Mouse (Mus musculus) kidney, embryonic 14.5 days (tissue): Measurements from ENCODE around the gene Tmem164. TPM values are rescaled to one million over a fixed set of nuclear protein-coding genes. Genes with fewer than 3 reads are reported as not detected.
A peak's percentile ranks its signal among the peaks of the same experiment; 100 is the strongest.

Source experiments
- ATAC-seq: fragments of 200-750 bp; cut with Nextera tagmentation; 2 replicates; pipeline ENCODE4 v1.8.0; 2017; ENCODE audit warnings: moderate number of reproducible peaks, mild to moderate bottlenecking, moderate TSS enrichment, moderate library complexity; ENCODE audit not compliant: low FRiP score, low TSS enrichment
- H3K27ac ChIP-seq: fragments of 300-500 bp; sonication (generic); 2 replicates; pipeline ENCODE4 v1.5.1; 2014; ENCODE audit warnings: low read depth, mild to moderate bottlenecking, low read length, moderate library complexity, mixed read lengths
- H3K27me3 ChIP-seq: fragments of 300-500 bp; sonication (generic); 2 replicates; pipeline ENCODE4 v1.6.1; 2014; ENCODE audit warnings: mild to moderate bottlenecking, low read length; ENCODE audit not compliant: control insufficient read depth, insufficient read depth
- H3K36me3 ChIP-seq: fragments of 300-500 bp; sonication (generic); 2 replicates; pipeline ENCODE4 v1.6.1; 2014; ENCODE audit warnings: low read length, mixed read lengths; ENCODE audit not compliant: control insufficient read depth, insufficient read depth
- H3K4me1 ChIP-seq: fragments of 300-500 bp; sonication (generic); 2 replicates; pipeline ENCODE4 v1.6.1; 2014; ENCODE audit warnings: low read length, mixed read lengths; ENCODE audit not compliant: control insufficient read depth, insufficient read depth
- H3K4me2 ChIP-seq: fragments of 300-500 bp; sonication (generic); replicated peaks from 2 replicates; pipeline ENCODE4 v1.6.1; 2014; ENCODE audit warnings: low read depth, mild to moderate bottlenecking, low read length
- H3K4me3 ChIP-seq: fragments of 300-500 bp; sonication (generic); 2 replicates; pipeline ENCODE4 v1.5.1; 2014; ENCODE audit warnings: mild to moderate bottlenecking, low read length
- H3K9ac ChIP-seq: fragments of 300-500 bp; sonication (generic); 2 replicates; pipeline ENCODE4 v1.6.1; 2014; ENCODE audit warnings: low read depth, mild to moderate bottlenecking, low read length, moderate library complexity
- H3K9me3 ChIP-seq: fragments of 300-500 bp; sonication (generic); 2 replicates; pipeline ENCODE4 v1.6.1; 2016; ENCODE audit warnings: low read length; ENCODE audit not compliant: control insufficient read depth
- WGBS: fragments of 180-500 bp; shearing (Covaris S2); extraction: QIAGEN DNeasy Blood & Tissue Kit; methylation state at CpG from one replicate; pipeline ENCODE4 v1.1.7; 2014; 5-methylcytosine and 5-hydroxymethylcytosine counted together
- polyA plus RNA-seq: library from polyadenylated mRNA; unstranded; fragments of >200 nt; fragmentation: Nextera tagmentation; extraction: Ambion mirVana; gene quantifications from 2 replicates; pipeline ENCODE4 v1.2.1, GENCODE M21; 2014

Tmem164 gene
- polyA plus RNA-seq, 1 experiment from 2014 or later: 34.5 TPM

DNA sequence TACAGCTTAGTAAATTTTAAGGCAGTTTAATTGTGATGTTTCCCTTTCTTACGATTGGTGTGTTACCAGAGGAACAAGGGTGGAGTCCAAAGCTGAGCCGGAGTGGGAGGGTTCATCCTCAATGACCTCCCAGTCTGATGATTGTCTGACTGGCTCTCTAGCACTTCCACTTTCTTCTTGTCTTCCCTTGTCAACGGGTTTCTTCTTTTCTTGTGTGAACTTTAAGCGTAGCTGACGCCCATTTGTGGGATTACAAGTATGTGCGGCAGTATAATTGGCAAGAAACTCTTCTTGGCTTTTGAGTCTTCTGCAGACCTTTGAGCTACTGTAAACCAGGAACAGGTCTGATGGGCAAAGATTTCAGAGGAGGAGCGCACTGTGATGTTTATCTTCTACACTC lies 17.0 kb downstream of the Tmem164 start:
- Histone ChIP-seq H3K4me3 (no peak overlapping the region), H3K9me3 (no peaks in the 10 kb centered on the region), H3K4me2 (no peak overlapping the region), H3K27me3 (no peaks in the 10 kb centered on the region), H3K4me1 (no peaks in the 10 kb centered on the region), H3K9ac (no peak overlapping the region), H3K36me3 (no peaks in the 10 kb centered on the region; the same call in 1 of the 2 replicates), H3K27ac (no peak overlapping the region)
- WGBS: 72% methylated on average over 7 of the region's 7 CpGs
- peak; percentile 50; the same call in 1 of the 2 replicates for ATAC-seq

DNA sequence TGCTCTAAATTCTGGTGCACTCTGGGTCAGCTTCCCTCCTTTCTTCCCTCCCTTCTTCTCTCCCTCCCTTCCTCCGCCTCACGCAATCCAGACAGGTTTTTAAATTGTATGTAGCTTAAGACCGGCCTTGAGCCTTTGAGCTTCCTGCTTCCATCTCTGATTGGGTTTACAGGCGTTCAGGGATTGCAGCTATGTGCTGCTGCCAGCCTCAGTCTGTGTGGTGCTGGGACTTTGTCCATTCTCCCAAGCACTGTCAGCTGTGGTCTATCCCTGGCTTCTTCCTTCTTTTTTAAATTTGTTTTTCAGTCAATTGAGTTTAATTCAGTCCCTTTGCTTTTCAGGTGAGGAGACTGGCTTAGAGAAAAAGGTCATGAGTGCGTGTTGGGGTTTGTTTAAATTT lies 20.9 kb downstream of the Tmem164 start:
- Histone ChIP-seq H3K4me2 (no peak overlapping the region), H3K9me3 (no peaks in the 10 kb centered on the region), H3K4me3 (no peak overlapping the region), H3K9ac (no peak overlapping the region), H3K36me3 (no peaks in the 10 kb centered on the region; the same call in 1 of the 2 replicates), H3K27ac (no peak overlapping the region), H3K27me3 (no peaks in the 10 kb centered on the region), H3K4me1 (0 out of 2 replicates have a peak, but pooled peaks cover 2% of the 10 kb centered on the region)
- ATAC-seq: no peak
- WGBS: 68% methylated on average over 5 of the region's 5 CpGs

- H3K4me2 ChIP-seq: no peak overlapping the region
- no peaks in the 10 kb centered on the region; the same call in 1 of the 2 replicates for H3K36me3 ChIP-seq
- 64% methylated on average over 3 of the region's 3 CpGs for WGBS
- no peaks in the 10 kb centered on the region for H3K9me3 ChIP-seq
- ATAC-seq: no peak
- H3K4me3 ChIP-seq: no peak overlapping the region
- no peak overlapping the region for H3K27ac ChIP-seq
- H3K9ac ChIP-seq: no peak overlapping the region
- no peaks in the 10 kb centered on the region for H3K27me3 ChIP-seq
- 0 out of 2 replicates have a peak, but pooled peaks cover 2% of the 10 kb centered on the region for H3K4me1 ChIP-seq
These were observed 21.4 kb downstream of the Tmem164 start for GRCm38 (mm10) chrX:142702566-142702965.

DNA sequence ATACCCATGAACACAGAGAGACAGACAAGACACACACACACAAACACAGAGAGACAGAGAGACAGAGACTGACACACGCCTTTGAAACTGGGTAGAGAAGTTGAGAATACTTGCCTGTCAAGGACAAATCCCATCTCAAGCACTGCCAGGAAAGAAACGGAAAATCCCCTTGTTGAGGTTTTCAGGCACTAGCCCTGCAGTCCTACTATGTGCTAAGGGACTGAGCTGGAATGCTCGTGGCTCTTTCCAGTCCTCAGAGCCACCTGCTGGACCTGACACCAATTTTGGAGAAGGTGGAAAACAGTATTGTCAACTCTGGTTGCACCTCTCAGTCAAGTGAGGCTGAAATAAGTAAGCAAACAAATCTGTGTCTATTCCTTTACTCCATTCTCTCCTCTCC lies 22.7 kb downstream of the Tmem164 start:
- no peaks in the 10 kb centered on the region for H3K9me3 ChIP-seq
- ATAC-seq: no peak
- no peak overlapping the region for H3K4me3 ChIP-seq
- H3K4me1 ChIP-seq: 0 out of 2 replicates have a peak, but pooled peaks cover 2% of the 10 kb centered on the region
- no peak overlapping the region for H3K4me2 ChIP-seq
- no peaks in the 10 kb centered on the region; the same call in 1 of the 2 replicates for H3K36me3 ChIP-seq
- H3K27ac ChIP-seq: no peak overlapping the region
- H3K27me3 ChIP-seq: no peaks in the 10 kb centered on the region
- no peak overlapping the region for H3K9ac ChIP-seq
- WGBS: 79% methylated on average over 3 of the region's 3 CpGs

- H3K27ac ChIP-seq: no peak overlapping the region
- H3K36me3 ChIP-seq: no peaks in the 10 kb centered on the region; the same call in 1 of the 2 replicates
- no peak for ATAC-seq
- no peaks in the 10 kb centered on the region for H3K9me3 ChIP-seq
- H3K9ac ChIP-seq: no peak overlapping the region
- H3K4me1 ChIP-seq: 0 out of 2 replicates have a peak, but pooled peaks cover 2% of the 10 kb centered on the region
- H3K4me2 ChIP-seq: no peak overlapping the region
- no peak overlapping the region for H3K4me3 ChIP-seq
- H3K27me3 ChIP-seq: no peaks in the 10 kb centered on the region
These were observed 27.1 kb downstream of the Tmem164 start for GRCm38 (mm10) chrX:142708257-142708656.

DNA sequence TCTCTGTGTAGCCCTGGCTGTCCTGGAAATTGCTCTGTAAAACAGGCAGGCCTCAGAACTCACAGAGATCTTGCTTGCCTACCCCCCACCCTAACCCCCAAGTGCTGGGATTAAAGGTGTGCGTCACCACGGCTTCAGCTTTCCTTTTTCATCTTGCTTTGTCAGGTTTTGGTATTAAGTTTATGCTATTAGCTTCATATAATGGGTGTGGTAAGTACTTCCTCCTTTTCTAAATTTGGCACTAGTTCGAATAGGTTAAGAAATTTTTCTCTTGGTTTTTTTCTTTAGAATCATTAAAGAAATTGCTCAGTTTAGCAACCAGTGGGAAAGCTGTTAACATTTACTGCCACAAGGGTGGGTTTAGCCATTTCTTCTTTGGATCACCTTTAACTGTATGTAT lies 34.8 kb downstream of the Tmem164 start:
- Histone ChIP-seq H3K9ac (no peak overlapping the region), H3K4me1 (no peaks in the 10 kb centered on the region), H3K4me2 (no peak overlapping the region), H3K27me3 (no peaks in the 10 kb centered on the region), H3K9me3 (no peaks in the 10 kb centered on the region), H3K36me3 (no peaks in the 10 kb centered on the region), H3K27ac (no peak overlapping the region), H3K4me3 (no peak overlapping the region)
- WGBS: 90% methylated on average over 3 of the region's 3 CpGs
- ATAC-seq: no peak

DNA sequence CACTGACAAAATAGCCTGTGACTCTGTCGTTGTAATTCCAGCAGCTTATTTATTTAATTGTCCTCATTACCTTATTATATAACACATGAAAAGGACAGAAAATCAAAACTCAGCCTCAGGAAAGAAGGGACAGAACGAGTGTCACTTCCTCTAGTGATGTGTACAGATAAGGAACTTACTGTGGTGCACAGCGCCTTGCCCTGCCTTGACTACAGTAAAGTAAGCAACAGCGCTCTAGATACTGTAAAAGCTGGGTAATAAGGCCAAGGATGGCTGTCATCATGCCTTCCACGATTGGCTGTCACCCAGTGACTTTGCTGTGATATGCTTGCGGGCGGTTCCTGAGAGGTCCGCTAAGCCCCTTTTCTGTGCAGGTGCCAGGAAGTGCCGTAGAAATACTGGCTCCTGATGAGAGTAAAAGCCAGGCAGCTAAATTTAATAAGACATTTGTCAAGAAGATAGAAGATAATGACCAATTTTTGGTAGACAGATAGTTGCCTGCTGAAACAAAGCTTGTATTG lies 36.8 kb downstream of the Tmem164 start:
- Histone ChIP-seq H3K27me3 (no peaks in the 10 kb centered on the region), H3K4me3 (no peak overlapping the region), H3K36me3 (no peaks in the 10 kb centered on the region), H3K4me1 (no peaks in the 10 kb centered on the region), H3K9me3 (no peaks in the 10 kb centered on the region), H3K27ac (no peak overlapping the region), H3K4me2 (no peak overlapping the region), H3K9ac (no peak overlapping the region)
- WGBS: 87% methylated on average over 9 of the region's 9 CpGs
- no peak for ATAC-seq

GRCm38 (mm10) chrX:142718759-142719158 lies 37.6 kb downstream of the Tmem164 start:
- no peak overlapping the region for H3K4me3 ChIP-seq
- no peaks in the 10 kb centered on the region for H3K27me3 ChIP-seq
- H3K4me1 ChIP-seq: no peaks in the 10 kb centered on the region
- H3K9me3 ChIP-seq: no peaks in the 10 kb centered on the region
- no peak overlapping the region for H3K4me2 ChIP-seq
- H3K9ac ChIP-seq: no peak overlapping the region
- WGBS: 87% methylated on average over 4 of the region's 4 CpGs
- H3K36me3 ChIP-seq: no peaks in the 10 kb centered on the region
- no peak for ATAC-seq
- H3K27ac ChIP-seq: no peak overlapping the region

DNA sequence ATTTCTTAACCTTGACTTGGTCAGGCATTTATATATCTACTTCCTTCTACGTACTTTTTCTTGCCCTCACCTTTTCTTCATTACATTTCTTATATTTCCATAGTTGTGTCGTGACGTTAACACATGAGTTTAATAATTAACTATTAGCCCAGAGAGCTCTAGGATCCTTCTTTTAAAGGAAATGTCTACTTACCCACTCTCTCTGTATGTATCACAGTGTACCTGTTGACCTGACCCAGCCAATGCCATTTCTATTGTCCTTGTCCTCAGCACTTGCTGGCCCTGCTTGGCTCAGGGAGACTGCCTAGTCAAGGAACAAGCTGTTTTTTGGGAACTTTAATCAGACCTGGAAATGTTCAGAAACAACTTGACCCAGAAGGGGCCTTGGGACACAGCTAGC lies 40.7 kb downstream of the Tmem164 start:
- WGBS: 78% methylated on average over 3 of the region's 3 CpGs
- H3K27me3 ChIP-seq: no peaks in the 10 kb centered on the region

More for the DNA sequence above, 40.7 kb downstream of the Tmem164 start:
- Histone ChIP-seq H3K27ac (no peak overlapping the region), H3K4me1 (0 out of 2 replicates have a peak, but pooled peaks cover 4% of the 10 kb centered on the region), H3K9ac (no peak overlapping the region), H3K4me2 (no peak overlapping the region), H3K36me3 (no peaks in the 10 kb centered on the region; the same call in 1 of the 2 replicates), H3K4me3 (no peak overlapping the region), H3K9me3 (no peaks in the 10 kb centered on the region)
- no peak for ATAC-seq
